In the genomic region with DNA sequence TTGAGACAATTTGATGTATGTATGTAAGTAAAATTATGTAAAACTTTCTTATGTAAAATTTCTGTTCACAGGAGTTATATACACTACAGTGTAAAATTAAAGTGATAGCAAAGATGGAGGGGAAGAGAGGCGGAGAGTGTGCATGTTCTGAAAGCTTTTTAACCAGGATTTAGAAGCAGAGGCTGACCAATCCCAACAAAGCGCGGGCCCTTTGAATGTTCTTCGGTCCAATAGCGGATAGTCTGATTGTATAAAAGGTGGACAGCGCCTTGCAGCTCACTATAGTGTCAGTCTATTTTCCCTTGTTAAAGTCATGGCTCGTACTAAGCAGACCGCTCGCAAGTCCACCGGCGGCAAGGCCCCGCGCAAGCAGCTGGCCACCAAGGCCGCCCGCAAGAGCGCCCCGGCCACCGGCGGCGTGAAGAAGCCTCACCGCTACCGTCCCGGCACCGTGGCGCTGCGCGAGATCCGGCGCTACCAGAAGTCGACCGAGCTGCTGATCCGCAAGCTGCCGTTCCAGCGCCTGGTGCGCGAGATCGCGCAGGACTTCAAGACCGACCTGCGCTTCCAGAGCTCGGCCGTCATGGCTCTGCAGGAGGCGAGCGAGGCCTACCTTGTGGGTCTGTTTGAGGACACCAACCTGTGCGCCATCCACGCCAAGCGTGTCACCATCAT, we compare ENCODE assay signal across 8 mouse cellular contexts. TPM values are rescaled to one million over a fixed set of nuclear protein-coding genes. Genes with fewer than 3 reads are reported as not detected.
A peak's percentile ranks its signal among the peaks of the same experiment; 100 is the strongest.
DNase-seq lines count a peak whose midpoint lies in the region; ATAC-seq and TF ChIP-seq lines count a peak whose summit lies in the region.
"Not testable (repeated sequence)": the region's sequence is repeated elsewhere in the genome, so short reads cannot be mapped to it uniquely, and the experiment has no call there.

A gene (plus strand): TSS at position 201 of the 675 bp plus-strand sequence.

- H3K27me3 ChIP-seq in MEL (ENCODE audit: control insufficient read depth in 1 of 2, insufficient read depth in 2 of 2, low read length in 2 of 2); hindbrain, embryonic 10.5 days (ENCODE audit: insufficient read depth, poor library complexity, severe bottlenecking); lung, embryonic 16.5 days (ENCODE audit: control insufficient read depth, insufficient read depth, low read depth, low read length): not testable (repeated sequence)

- not testable (repeated sequence) for H3K79me2 ChIP-seq in MEL (ENCODE audit: control insufficient read depth, insufficient read depth, low read length, poor library complexity)

- H3K4me3 ChIP-seq in MEL (ENCODE audit: control insufficient read depth in 1 of 2, insufficient read depth in 1 of 2, low read depth in 2 of 2, low read length in 2 of 2): peak within 1 kb of the TSS; percentile 3 to 54
- H3K4me3 ChIP-seq in hindbrain, embryonic 10.5 days: peak within 1 kb of the TSS; percentile 55
- H3K4me3 ChIP-seq in lung, embryonic 16.5 days (ENCODE audit: low read length): peak within 1 kb of the TSS; percentile 49

- TF ChIP-seq CTCF in MEL (IDR thresholded peaks at IDR 0.05 in 2 of 3, conservative IDR thresholded peaks at IDR 0.05 in 1 of 3; ENCODE audit: control insufficient read depth in 1 of 3, insufficient read depth in 1 of 3, low read depth in 2 of 3, low read length in 3 of 3, poor library complexity in 1 of 3, severe bottlenecking in 1 of 3): not testable (repeated sequence)

- H3K4me2 ChIP-seq in lung, embryonic 16.5 days (ENCODE audit: low read depth, low read length): peak within 1 kb of the TSS; percentile 65

- peak within 1 kb of the TSS; percentile 95 for H3K27ac ChIP-seq in MEL (ENCODE audit: control insufficient read depth, low read depth, low read length)
- H3K27ac ChIP-seq in hindbrain, embryonic 10.5 days: peak within 1 kb of the TSS; percentile 97
- H3K27ac ChIP-seq in lung, embryonic 16.5 days (ENCODE audit: low read length): peak within 1 kb of the TSS; percentile 98

- not testable (repeated sequence) for TF ChIP-seq RAD21 in MEL (IDR thresholded peaks at IDR 0.05; ENCODE audit: low read depth, low read length)

- TF ChIP-seq EP300 in MEL (IDR thresholded peaks at IDR 0.05; ENCODE audit: low read depth in 1 of 2, low read length in 2 of 2): not testable (repeated sequence)

- not testable (repeated sequence) for H3K9me3 ChIP-seq in MEL (replicated peaks; ENCODE audit: insufficient read depth, low read length); hindbrain, embryonic 10.5 days; lung, embryonic 16.5 days (ENCODE audit: control insufficient read depth, low read length)

- peak; percentile 95 to 96; a peak in 3 of 4 replicates for TF ChIP-seq POLR2A in MEL (IDR thresholded peaks at IDR 0.05; ENCODE audit: control insufficient read depth in 1 of 2, insufficient read depth in 1 of 2, low read depth in 1 of 2, low read length in 2 of 2, poor library complexity in 1 of 2)

- 0% methylated on average over 25 of the region's 47 CpGs for WGBS in hindbrain, embryonic 10.5 days
- WGBS in lung, embryonic 16.5 days: under 1% methylated on average over 16 of the region's 47 CpGs

- peak; percentile 86 for ATAC-seq in lung, embryonic 16.5 days (ENCODE audit: low read depth)

- peaks cover 0 to 59% of the 10 kb centered on the region in 2 experiments; a peak in 2 of 4 replicates for H3K36me3 ChIP-seq in MEL (ENCODE audit: control insufficient read depth in 1 of 2, insufficient read depth in 2 of 2, low read length in 2 of 2)
- not testable (repeated sequence) for H3K36me3 ChIP-seq in hindbrain, embryonic 10.5 days; lung, embryonic 16.5 days (ENCODE audit: control insufficient read depth, insufficient read depth, low read length)

- peak within 1 kb of the TSS; percentile 72 for H3K9ac ChIP-seq in MEL (ENCODE audit: control insufficient read depth, low read depth, low read length, poor library complexity, severe bottlenecking)
- peak within 1 kb of the TSS; percentile 67 for H3K9ac ChIP-seq in lung, embryonic 16.5 days (ENCODE audit: low read length)

- peak; percentile 97 for DNase-seq in MEL (ENCODE audit: low read depth, low spot score)
- peak; percentile 63 for DNase-seq in cerebellum, adult 8-10 months
- peak; percentile 96 for DNase-seq in forelimb bud, embryonic 11.5 days (ENCODE audit: low read depth, low spot score)
- DNase-seq in hindbrain, embryonic 10.5 days (ENCODE audit: low spot score): peak; percentile 93
- DNase-seq in layer of hippocampus, adult 9-10 months (ENCODE audit: low spot score): peak; percentile 87
- peak; percentile 80 for DNase-seq in ovary, adult 18-20 months (ENCODE audit: low spot score)
- peak; percentile 91 for DNase-seq in thymus, postnatal 0 days (ENCODE audit: low spot score)

- H3K4me1 ChIP-seq in MEL (ENCODE audit: control insufficient read depth in 1 of 2, insufficient read depth in 2 of 2, low read length in 2 of 2): peaks cover 0 to 23% of the 10 kb centered on the region in 2 experiments; a peak in 2 of 4 replicates
- peaks cover 35% of the 10 kb centered on the region for H3K4me1 ChIP-seq in hindbrain, embryonic 10.5 days (replicated peaks)
- peaks cover 14% of the 10 kb centered on the region for H3K4me1 ChIP-seq in lung, embryonic 16.5 days (replicated peaks; ENCODE audit: control insufficient read depth, insufficient read depth, low read length)

TF ChIP-seq in MEL, 35 proteins besides CTCF, POLR2A, EP300 and RAD21:
- 0 out of 2 replicates have a peak, but pooled peaks have one; percentile 57 for TF ChIP-seq UBTF (IDR thresholded peaks at IDR 0.05; ENCODE audit: borderline replicate concordance, insufficient read depth, low read depth, low read length)
- peak; percentile 99 for TF ChIP-seq TBP (IDR thresholded peaks at IDR 0.05; ENCODE audit: low read depth, low read length)
- TF ChIP-seq POLR2AphosphoS5 (IDR thresholded peaks at IDR 0.05; ENCODE audit: borderline replicate concordance, low read depth, low read length): 0 out of 2 replicates have a peak, but pooled peaks have one; percentile 84

RNA-seq across cellular contexts. Expression of the gene that starts here (rescaled TPM):
- total RNA-seq in MEL (2012; rRNA removed): 1,725 and 2,102 TPM in 2 replicates
- 1 to 10 TPM in 1 of 2 experiments, not detected in 1; 6.6 TPM for polyA plus RNA-seq in MEL (2012; ENCODE audit: insufficient read depth in 1 of 2, insufficient read length in 2 of 2, low read depth in 1 of 2, low replicate concordance in 2 of 2, missing spikeins in 1 of 2)
- polyA plus RNA-seq in hindbrain, embryonic 10.5 days (2016; fragmentation: Nextera tagmentation; extraction: Ambion mirVana): 5.5 and 8.8 TPM in 2 replicates
- 13.3 and 14.0 TPM in 2 replicates for polyA plus RNA-seq in lung, embryonic 16.5 days (2015; fragmentation: Nextera tagmentation; extraction: Ambion mirVana)
- 45.8 and 78.0 TPM in 2 replicates for polyA plus RNA-seq in thymus, postnatal 0 days (2015; fragmentation: Nextera tagmentation; extraction: Ambion mirVana)

Comparison
In these comparisons a context has a peak if more than half of its experiments do, and no peak if none do; other contexts are left out.
1. Peak in every context shown above with its lines: DNase-seq, ATAC-seq, H3K4me3 ChIP-seq and H3K27ac ChIP-seq.